Mouse (Mus musculus) small intestine, adult 10 weeks (tissue): ENCODE results near the gene Smarcal1. TPM values are rescaled to one million over a fixed set of nuclear protein-coding genes. Genes with fewer than 3 reads are reported as not detected.

Experiments used
- polyA plus RNA-seq: library from polyadenylated mRNA; stranded (reverse); fragments of 350-450 nt; fragmentation: Illumina TruSeq; extraction: RNeasy Lipid Tissue Mini Kit (QIAGEN cat#74804); gene quantifications from one replicate; pipeline ENCODE4 v1.2.3, GENCODE M21; 2014; ENCODE audit warnings: low replicate concordance

Gene Smarcal1
- 1.9 TPM for polyA plus RNA-seq

GRCm38 (mm10) chr1:72582947-72583731 lies at the start of gene Smarcal1:
Gene Smarcal1 (plus strand): TSS chr1:72583251.

GRCm38 (mm10) chr1:72536611-72537351 lies 46.3 kb upstream of the Smarcal1 start, which contains the start of gene March4:
Gene March4 (minus strand): TSS chr1:72536930.

Other genes with a start within 250 kb of the Smarcal1 start
- not detected for gene March4, start 46.3 kb upstream of the Smarcal1 start, polyA plus RNA-seq
- gene Ankar, start 117.3 kb downstream of the Smarcal1 start, polyA plus RNA-seq, result not detected
- gene Rpl37a, start 128.0 kb downstream of the Smarcal1 start, polyA plus RNA-seq, result 20.0 TPM
- not detected for gene Igfbp2, start 241.3 kb downstream of the Smarcal1 start, polyA plus RNA-seq